In the genomic region with DNA sequence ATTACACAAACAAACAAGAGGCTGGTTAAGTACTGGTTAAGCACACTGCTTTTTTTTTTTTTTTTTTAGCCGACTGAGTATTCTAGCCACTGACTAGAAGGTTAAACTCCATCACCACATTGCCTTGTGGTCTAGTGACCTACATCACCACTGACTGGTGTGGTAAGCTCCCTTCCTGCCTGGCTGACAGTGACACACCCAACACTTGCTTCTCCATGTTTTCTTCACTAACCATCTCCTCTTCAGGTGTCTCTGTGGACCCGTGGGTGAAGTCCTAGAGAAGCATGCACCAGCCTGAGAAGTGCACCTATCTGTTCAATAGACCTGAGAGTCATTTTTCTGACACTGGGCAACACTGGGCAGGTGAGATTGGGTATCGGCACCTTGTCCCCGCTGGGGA, we compare ENCODE assay signal across 29 mouse cellular contexts. TPM values are rescaled to one million over a fixed set of nuclear protein-coding genes. Genes with fewer than 3 reads are reported as not detected.
A peak's percentile ranks its signal among the peaks of the same experiment; 100 is the strongest.
DNase-seq lines count a peak whose midpoint lies in the region; ATAC-seq and TF ChIP-seq lines count a peak whose summit lies in the region.
"Had no signal": no experiment of that assay in that cellular context is flagged by ENCODE, and none has a peak within 500 bp of the region (broad histone marks: within the 10 kb centered on the region; RNA-seq: fewer than 3 reads in every experiment).

No protein-coding gene starts in this region.

- TF ChIP-seq CTCF in thymus, adult 2 months (IDR thresholded peaks at IDR 0.05; ENCODE audit: borderline replicate concordance, control insufficient read depth, extremely low read depth, insufficient read depth, low read length, poor library complexity), result no peak

- H3K4me1 ChIP-seq in heart, embryonic 10.5 days, result peaks cover 18% of the 10 kb centered on the region
- peaks cover 26% of the 10 kb centered on the region for H3K4me1 ChIP-seq in thymus, adult 2 months (replicated peaks; ENCODE audit: control insufficient read depth, insufficient read depth, low read length)
- H3K4me1 ChIP-seq: hindbrain, embryonic 13.5 days; stomach, embryonic 15.5 days had no signal

- no peaks in the 10 kb centered on the region for H3K9me3 ChIP-seq in heart, embryonic 10.5 days
- H3K9me3 ChIP-seq: forebrain, embryonic 10.5 days; G1E; hindbrain, embryonic 13.5 days; limb, embryonic 12.5 days; liver, embryonic 12.5 days; stomach, embryonic 15.5 days had no signal

- H3K27ac ChIP-seq in heart, embryonic 10.5 days, result peak overlapping the region; percentile 33; the same call in 1 of the 2 replicates
- peak overlapping the region; percentile 65; the same call in 1 of the 2 replicates for H3K27ac ChIP-seq in thymus, adult 2 months (ENCODE audit: control insufficient read depth, insufficient read depth, low read length)
- H3K27ac ChIP-seq: forebrain, embryonic 10.5 days; heart, adult 2 months; hindbrain, embryonic 13.5 days; limb, embryonic 12.5 days; liver, embryonic 12.5 days; stomach, embryonic 15.5 days had no signal

- DNase-seq in heart, embryonic 10.5 days (ENCODE audit: low spot score), result no peak
- no peak for DNase-seq in heart, postnatal 25 days (ENCODE audit: low spot score)
- peak; percentile 59 for DNase-seq in thymus, adult 2 months
- peak; percentile 60 for DNase-seq in thymus, postnatal 4 days
- DNase-seq in lung, postnatal 4 days, result no peak
- no peak for DNase-seq in c-Kit-positive CD71-positive TER-119-positive erythroid progenitor cells, embryonic 14.5 days (ENCODE audit: low spot score)
- DNase-seq in spleen, postnatal 36 days (ENCODE audit: low spot score in 2 of 2), result no peak
- DNase-seq: adrenal gland, adult 8-10 months; cerebellum, adult 9-11 months; gastrocnemius, postnatal 25 days; heart, adult 2 months; heart, postnatal 36 days; kidney, adult 8-10 months; kidney, postnatal 10 days; lung, adult 2 months; right cerebral cortex, adult 18-20 months; right cerebral cortex, postnatal 4 days had no signal

- intact Hi-C loops in heart, postnatal 25 days (cut with DNase I), result loop anchor here (5.0 kb wide), 1 partner anchor 178 kb away; no protein-coding TSS in a partner anchor

- no peaks in the 10 kb centered on the region for H3K27me3 ChIP-seq in heart, embryonic 10.5 days (ENCODE audit: insufficient read depth, poor library complexity, severe bottlenecking)
- no peaks in the 10 kb centered on the region for H3K27me3 ChIP-seq in thymus, adult 2 months (ENCODE audit: control insufficient read depth, insufficient read depth, low read length)
- H3K27me3 ChIP-seq: limb, embryonic 12.5 days; liver, embryonic 12.5 days; stomach, embryonic 15.5 days had no signal

- 79% methylated on average over 4 of the region's 4 CpGs for WGBS in heart, embryonic 10.5 days
- 28% methylated on average over 4 of the region's 4 CpGs for WGBS in thymus, adult 2 months

- TF ChIP-seq POLR2A in thymus, adult 2 months (IDR thresholded peaks at IDR 0.05; ENCODE audit: control insufficient read depth, extremely low read depth, insufficient read depth, low read length, poor library complexity), result no peak

- no peaks in the 10 kb centered on the region for H3K36me3 ChIP-seq in heart, embryonic 10.5 days
- H3K36me3 ChIP-seq in thymus, adult 2 months (ENCODE audit: control insufficient read depth, insufficient read depth, low read length), result no peaks in the 10 kb centered on the region
- H3K36me3 ChIP-seq: forebrain, embryonic 10.5 days; G1E; hindbrain, embryonic 13.5 days; limb, embryonic 12.5 days; liver, embryonic 12.5 days; stomach, embryonic 15.5 days had no signal

- H3K4me3 ChIP-seq in heart, embryonic 10.5 days, result no peak overlapping the region
- no peak overlapping the region for H3K4me3 ChIP-seq in thymus, adult 2 months (ENCODE audit: control insufficient read depth, insufficient read depth, low read length)
- H3K4me3 ChIP-seq: forebrain, embryonic 10.5 days; heart, adult 2 months; hindbrain, embryonic 13.5 days; limb, embryonic 12.5 days; liver, embryonic 12.5 days; myocyte; stomach, embryonic 15.5 days had no signal

- peak; percentile 29; the same call in 1 of the 2 replicates for ATAC-seq in common myeloid progenitor, adult 5-6 weeks (replicated peaks; ENCODE audit: low read depth, poor library complexity, severe bottlenecking)
- ATAC-seq: forebrain, embryonic 16.5 days; liver, embryonic 12.5 days; midbrain, embryonic 16.5 days; Patski had no signal

RNA-seq across cellular contexts. Expression of a gene that starts 51.0 kb away (rescaled TPM):
- polyA plus RNA-seq in heart, embryonic 10.5 days (2016; fragmentation: Nextera tagmentation; extraction: Ambion mirVana), result 1.6 and 3.1 TPM in 2 replicates
- 10 to 100 TPM; 18.6 to 21.4 TPM for total RNA-seq in heart, postnatal 25 days (2021)
- total RNA-seq in common myeloid progenitor, adult 5-6 weeks (2017), result not detected in 2 replicates
- 0.24 and 0.55 TPM in 2 replicates for polyA plus RNA-seq in thymus, adult 2 months (2012; rRNA removed)
- total RNA-seq: CH12.LX had no signal
- polyA plus RNA-seq: G1E had no signal

Comparison
In these comparisons a context has a peak if more than half of its experiments do, and no peak if none do; other contexts are left out.
1. DNase-seq: peak in thymus, adult 2 months (single experiment) and thymus, postnatal 4 days (single experiment); none in heart, embryonic 10.5 days (single experiment), heart, postnatal 25 days (single experiment), lung, postnatal 4 days (0 of 2), c-Kit-positive CD71-positive TER-119-positive erythroid progenitor cells, embryonic 14.5 days (single experiment) and spleen, postnatal 36 days (0 of 2).
2. RNA of a gene that starts 51.0 kb away (total RNA-seq): 18.6 to 21.4 TPM in heart, postnatal 25 days; not detected in common myeloid progenitor, adult 5-6 weeks; every median in the first group is over 10 times any median in the second.